Mouse (Mus musculus) heart, adult 18-20 months (tissue): ENCODE measurements around the gene Gm8439. TPM values are rescaled to one million over a fixed set of nuclear protein-coding genes. Genes with fewer than 3 reads are reported as not detected.

ENCODE experiments used
- DNase-seq, 2 experiments: peaks; one replicate each; pipeline ENCODE4 v3.0.0; 2021 to 2022; ENCODE audit warnings: mixed read lengths in 1 of 2
- total RNA-seq, 2 experiments: library from RNA; stranded (reverse); gene quantifications; 2 replicates each; pipeline ENCODE4 v1.2.3; 2021

The Gm8439 gene
- total RNA-seq, 2 experiments from 2014 or later, result not detected

DNA sequence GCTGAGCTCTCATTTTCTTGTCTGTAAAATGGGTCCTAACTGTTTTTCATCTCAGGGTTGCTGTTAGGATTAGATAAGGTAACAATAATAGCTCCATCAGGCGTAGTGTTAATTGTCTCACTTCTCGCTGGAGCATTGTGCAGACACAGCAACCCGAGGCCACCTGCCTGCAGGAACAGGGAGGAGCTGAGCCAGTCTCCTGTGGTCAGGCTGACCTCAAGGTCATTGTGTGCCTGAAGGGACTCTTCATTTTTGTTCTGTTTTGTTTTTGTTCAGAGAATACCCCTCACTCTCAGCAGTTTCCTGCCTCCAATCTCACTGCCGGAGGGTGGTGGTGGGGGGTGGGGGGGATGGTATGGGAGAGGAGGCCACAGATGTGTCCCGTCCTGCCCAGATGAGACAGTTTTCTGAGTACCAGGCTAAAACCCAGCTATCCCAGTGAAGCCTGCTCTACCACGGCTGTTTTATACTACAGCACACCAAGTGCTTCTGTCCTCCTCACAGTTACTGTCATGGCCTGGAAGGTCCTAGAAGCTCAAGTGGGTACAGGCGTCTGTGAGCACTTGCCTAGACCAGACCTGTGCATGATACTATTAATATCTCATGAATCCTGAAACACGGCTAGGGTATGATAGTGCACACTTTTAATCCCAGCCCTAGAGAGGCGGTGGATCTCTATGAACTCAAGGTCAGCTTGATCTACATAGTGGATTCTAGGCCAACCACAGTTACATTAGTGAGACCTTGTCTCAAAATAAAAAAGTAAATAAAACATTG is 23.9 kb downstream of the Gm8439 start:
- DNase-seq, result peak; percentile 65 to 77

DNA sequence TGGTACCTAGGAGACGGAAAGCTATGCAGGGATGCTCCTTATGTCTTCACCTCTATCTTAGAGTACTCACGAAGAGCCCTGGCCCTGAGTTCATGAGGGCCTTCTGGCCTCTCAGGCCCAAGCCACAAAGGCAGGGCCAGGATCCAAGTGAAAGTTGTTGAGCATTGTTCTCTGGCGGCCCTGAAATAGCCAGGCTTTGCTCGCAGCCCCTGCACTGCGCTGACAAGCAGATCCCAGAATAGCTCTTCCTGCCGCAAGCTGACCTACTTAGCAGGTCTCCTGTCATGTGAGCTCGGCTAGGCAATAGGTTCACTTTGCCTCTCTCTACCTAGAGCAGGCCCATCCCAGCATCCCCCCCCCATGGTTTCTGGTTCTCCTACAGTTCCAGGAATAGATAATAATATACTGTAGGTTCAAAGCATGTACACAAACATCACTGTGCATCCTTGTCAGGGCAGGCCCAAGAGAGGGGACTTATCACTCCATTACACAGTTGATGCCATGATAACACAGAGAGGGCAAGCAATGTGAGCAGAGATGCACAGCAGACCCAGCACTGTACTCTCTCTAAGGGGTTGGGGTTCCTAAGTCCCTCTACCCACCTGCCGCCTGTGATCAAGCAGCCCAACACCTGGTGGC is 25.3 kb downstream of the Gm8439 start:
- DNase-seq, result peak; percentile 78 to 90

DNA sequence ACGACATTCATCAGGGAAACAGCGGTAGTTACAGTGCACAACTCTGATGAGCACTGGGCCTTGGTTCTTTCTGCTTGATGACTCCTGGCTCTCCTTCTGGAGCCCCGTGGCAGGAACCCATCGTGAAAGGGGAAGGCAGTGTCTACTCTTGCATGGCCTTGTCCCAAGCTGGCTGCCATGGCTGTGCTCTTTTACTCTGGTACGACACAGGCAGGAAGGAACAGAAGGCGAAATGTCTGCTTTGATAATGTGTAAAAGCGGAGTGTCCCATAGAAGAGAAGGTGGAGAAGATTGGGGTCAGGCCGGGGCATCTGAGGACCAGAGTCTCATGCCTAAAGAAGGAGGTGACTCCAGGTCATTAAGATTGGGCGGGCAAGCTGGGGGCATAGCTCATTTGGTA is 26.1 kb downstream of the Gm8439 start:
- peak; percentile 7 to 40 for DNase-seq

DNA sequence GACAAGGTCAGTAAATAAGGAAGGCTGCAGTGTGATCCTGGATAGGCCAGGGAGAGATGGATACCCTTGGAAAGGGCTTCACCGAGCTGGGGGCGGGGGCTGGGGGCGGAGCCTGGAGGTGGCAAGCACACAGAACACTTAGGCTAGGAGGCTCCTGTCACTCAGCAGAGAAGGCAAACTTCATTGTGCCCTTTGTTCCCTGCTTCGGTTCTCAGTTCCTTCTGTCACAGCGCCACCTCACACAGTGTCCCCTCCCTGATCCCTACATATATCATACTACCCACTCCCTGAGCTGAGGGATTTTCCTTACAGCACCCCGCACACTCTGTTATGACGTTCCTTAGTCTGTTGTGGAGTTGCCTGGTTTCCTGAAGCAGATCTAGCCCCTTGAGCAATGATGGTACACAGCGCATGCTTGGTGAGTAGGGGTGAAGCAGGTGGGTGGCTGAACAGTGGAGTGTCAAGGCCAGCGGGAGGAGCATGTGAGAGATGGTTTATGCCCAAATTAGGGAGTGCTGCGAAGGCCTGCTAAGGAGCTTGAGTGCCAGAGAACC is 27.1 kb downstream of the Gm8439 start:
- peak; percentile 67 to 76 for DNase-seq

DNA sequence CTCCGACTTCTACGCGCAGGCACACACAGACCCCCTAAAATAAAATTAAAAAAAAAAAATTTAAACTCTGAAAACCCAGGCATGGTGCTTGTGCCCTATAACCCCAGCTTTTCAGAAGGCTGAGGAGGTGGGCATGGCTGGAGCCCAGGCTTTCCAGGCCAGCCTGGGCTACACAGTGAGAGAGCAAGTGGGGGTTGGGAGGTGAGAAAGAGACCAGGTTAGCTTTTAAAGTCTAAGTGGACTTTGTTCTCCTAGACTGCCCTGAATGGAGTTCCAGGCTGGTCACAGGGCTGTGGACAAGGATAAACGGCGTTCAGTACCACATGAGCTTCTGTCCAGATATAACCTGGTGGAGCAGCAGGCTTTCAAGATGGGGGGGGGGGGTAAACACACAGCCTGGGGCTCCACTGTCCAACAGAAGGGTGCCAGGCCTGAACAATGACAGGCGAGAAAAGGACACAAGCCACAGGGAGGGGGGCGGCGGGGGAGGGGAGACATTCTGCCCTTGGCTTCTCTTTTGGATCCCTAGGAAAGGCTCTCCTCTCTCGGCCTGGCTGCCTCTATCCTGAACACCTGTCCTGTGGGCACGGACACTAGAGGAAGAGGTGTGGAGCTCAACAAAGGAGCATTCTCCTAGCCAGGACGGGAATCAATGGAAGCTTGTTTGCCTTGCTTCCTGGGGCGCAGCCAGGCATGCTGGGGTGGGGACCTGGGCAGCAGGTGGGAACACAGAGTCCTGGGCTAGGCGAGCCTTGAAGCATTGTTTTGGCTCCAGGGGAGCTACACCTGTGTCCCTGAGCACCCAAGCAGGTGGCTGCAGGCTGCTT is 27.9 kb downstream of the Gm8439 start:
- peak; percentile 22 to 27 for DNase-seq

DNA sequence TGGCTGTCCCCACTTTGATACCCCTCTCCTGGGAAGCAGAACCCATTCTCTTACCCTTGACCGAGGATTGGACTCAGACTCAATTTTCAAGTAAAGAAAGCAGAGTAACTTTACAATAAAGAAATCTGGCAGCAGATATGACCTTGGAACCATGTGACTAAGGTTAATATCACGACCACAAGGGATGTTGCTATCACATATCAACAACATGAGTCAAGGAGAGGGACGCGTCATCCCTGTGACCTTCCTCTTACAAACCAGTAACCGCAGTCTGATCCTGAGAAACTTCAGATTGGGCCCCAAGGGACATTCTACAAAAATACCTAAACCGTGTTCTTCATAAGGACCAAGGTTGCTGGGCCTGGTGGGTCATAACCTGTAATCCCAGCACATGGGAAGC is 39.2 kb downstream of the Gm8439 start:
- no peak for DNase-seq

DNA sequence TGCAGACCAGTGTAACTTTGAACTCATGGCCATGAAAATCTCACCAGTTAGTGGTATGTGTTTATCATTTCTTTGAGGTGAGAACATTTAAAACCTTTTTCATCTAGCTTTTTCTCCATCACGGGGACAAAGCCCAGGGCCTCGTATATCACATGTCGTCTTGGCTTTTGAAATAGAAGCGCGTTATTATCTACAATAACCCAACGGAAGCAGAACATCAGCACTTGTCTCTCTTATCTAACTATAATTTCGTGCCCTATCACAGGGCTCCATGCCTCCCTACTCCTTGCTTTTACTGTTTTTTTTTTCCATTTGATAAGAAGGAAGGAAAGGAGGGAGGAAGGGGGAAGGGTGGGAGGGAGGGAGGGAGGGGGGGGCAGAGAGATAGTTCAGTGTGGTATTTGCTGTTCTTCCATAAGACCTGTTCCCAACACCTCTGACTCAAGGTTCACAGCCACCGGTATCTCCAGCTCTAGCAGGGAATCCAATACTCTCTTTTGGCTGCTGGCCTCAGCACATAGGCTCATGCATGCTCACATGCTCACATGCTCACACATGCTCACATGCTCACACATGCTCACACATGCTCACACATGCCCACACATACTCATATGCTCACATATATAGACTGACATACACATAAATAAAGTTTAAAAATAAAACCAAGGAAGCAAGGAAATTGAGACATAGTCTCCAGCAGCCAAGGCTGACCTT is 41.8 kb downstream of the Gm8439 start:
- no peak for DNase-seq

DNA sequence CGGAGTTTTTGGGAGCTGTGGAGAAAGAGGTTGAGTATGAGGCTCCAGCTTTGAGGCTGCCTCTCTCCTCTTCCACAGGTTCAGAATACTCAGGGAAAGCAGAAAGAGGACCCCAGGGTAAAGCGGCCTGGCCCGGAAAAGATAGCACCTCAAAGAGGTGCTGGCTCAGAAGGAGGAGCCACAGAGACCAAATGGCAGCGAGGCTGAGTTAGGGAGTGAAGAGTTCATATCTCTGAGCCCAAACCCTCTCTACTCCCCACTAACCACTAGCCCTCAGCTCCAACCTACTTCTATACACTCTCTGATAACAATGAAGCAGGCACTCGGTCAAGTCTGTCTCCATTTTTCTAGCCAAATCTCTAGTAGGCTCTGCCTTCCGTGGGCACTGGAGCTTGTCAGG is 43.3 kb downstream of the Gm8439 start:
- no peak for DNase-seq

DNA sequence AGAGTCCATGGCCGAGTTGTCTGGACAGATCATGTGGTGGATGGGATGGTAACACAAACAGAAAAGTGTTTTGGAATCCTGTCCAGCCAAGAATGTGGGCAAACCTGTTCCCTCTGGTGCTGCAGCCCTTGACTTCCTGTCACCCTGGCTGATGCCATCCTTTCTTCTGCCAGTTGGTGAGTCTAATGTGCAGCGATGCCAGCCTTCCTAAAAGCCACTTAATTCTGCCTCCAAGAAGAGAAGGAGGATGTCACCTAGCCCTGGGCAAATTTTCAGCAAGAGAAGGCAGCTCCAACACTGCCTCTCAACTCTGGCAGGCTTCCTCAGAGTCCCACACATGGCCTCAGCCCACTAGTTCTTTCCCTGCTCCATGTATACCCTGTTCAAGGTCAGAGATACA is 46.8 kb downstream of the Gm8439 start:
- DNase-seq, result no peak

DNA sequence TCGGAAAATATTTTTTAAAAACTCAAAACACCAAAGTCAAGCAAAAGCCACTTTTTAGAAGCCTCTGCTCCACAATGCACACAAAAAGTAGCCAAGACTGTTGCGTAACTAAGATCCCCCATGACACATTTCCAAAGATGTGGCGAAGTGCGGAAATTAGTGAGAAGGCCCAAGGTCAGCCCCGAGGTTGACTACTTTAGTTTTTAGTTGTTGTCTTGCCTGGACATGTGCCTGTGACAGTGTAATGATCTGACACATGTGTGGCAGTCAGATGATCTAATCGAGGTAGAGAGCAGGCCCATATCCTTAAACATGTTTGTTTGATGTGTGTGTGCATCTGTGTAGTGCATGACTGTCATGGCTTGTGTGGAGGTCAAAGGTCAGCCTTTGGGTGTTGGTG is 53.4 kb downstream of the Gm8439 start:
- no peak for DNase-seq

DNA sequence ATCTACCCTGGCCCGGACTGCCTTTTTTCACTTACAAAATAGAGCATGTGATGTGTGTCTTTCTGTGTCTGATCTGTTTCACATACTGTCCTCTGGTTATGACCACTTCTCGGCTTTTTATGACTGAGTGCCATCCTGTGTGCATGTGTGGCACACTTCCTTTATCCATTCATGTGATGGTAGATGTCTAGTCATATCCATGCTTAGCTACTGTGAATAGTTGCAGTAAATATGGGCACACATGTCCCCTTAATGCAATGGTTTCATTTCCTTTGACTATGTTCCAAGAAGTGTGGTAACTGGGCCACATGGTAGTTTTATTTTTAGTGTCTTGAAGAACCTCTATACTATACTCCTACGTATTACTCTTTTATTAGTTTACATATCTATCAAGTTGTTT is 55.4 kb downstream of the Gm8439 start:
- DNase-seq, result no peak

DNA sequence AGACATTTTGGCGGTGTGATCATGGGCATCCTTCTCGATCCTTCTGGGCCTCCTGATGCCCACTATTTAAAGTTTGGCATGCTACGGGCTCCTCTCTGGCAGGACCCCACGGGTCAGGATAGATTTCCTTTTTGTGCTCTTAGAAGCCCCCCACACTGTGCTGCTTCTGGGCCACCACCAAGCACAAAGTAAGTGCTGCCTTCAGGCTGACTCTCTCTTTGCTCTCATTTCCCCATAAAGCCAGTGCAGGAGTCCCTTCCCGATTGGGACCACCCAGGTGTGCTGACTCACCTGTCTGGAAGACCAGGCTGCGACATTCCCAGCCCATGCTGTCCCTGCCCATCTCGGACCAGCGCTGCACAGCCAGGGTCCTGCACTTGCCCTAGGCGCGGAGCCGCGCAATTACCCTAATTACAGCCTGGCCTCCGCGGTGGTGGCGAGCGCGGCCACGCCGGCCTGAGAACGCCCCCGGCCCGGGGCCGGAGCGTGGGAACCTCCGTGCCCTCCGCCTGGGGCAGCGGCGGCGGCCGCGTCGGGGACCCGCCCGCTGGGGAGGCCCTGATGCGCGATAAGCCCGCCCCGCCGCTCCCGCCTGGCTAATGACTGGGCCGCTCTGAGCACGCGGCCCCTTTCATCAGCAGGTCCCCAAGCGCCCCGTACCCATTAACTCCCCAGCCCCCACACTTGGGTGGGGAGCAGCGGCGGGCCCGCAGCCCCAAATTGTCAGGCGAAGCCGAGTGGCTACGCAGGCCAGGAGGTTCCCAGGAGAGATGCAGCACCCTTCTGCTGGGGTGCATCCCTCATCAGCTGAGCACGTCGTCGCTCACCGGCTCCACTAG is 61.0 kb downstream of the Gm8439 start:
- DNase-seq, result no peak

DNA sequence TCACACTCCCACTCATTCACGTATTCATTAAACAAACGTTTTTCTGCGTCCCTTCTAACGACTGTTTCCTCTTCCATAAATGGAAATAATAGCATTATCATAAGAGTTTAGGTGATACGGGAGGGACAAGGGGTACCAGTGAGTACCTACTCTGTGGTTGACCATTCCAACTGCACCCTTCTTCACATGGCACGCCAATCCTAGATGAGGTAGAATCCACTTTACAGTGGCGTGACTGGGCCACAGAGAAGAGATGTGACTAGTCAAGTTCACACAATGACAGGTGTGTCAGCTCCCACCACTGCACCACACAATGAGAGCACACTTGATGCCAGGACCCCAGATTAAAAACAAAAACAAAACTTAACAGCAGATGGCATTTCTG is 61.7 kb downstream of the Gm8439 start:
- no peak for DNase-seq

DNA sequence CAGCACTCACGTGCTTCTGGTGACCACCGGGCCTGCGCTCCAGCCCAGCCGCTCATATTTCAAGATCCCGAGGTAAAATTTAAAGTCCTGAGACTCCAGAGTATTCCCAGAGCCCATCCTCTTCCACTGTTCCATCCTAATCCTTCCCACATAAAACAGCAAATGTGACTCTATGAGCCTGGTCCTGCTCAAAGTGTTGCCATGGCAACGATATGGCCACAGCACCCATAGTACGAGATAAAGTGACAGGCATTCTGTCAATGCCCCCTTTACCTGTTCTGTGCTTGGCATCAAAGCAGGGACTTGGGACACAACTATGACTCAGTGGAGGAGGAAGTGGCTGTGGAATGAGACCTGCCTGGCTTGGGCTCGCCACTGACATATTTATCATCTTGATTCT is 67.4 kb downstream of the Gm8439 start:
- no peak for DNase-seq

Other genes with a start within 250 kb of the Gm8439 start
- 10 to 100 TPM; 47.8 to 50.0 TPM for gene Scmh1, start 183.5 kb upstream of the Gm8439 start, total RNA-seq
- not detected for gene Slfnl1, start 56.5 kb upstream of the Gm8439 start, total RNA-seq
- 10 to 100 TPM; 25.9 to 28.0 TPM for gene Ctps, start 18.5 kb upstream of the Gm8439 start, total RNA-seq
- gene Cited4, start 77.8 kb downstream of the Gm8439 start, total RNA-seq, result 10 to 100 TPM; 35.6 to 51.5 TPM
- 1 to 10 TPM; 1.5 to 1.9 TPM for gene Kcnq4, start 159.9 kb downstream of the Gm8439 start, total RNA-seq
- gene Nfyc, start 242.8 kb downstream of the Gm8439 start, total RNA-seq, result 10 to 100 TPM; 39.5 to 42.6 TPM